Mouse (Mus musculus): ENCODE results near the gene Mgat5. TPM values are rescaled to one million over a fixed set of nuclear protein-coding genes. Genes with fewer than 3 reads are reported as not detected.
A peak's percentile ranks its signal among the peaks of the same experiment; 100 is the strongest.

Mgat5 gene
- polyA plus RNA-seq, 1 experiment from 2014 or later: 8.1 TPM

GRCm38 (mm10) chr1:127467238-127467637, 262.4 kb downstream of the Mgat5 start:
- WGBS: 94% methylated on average over 5 of the region's 5 CpGs
- H3K36me3 ChIP-seq (ENCODE audit: insufficient read depth, low read length): peaks cover 4% of the 10 kb centered on the region; the same call in 1 of the 2 replicates
- no peak overlapping the region for H3K9ac ChIP-seq (replicated peaks; ENCODE audit: low read length)
- H3K9me3 ChIP-seq (ENCODE audit: low read length): no peaks in the 10 kb centered on the region
- H3K4me3 ChIP-seq (ENCODE audit: low read length): no peak overlapping the region
- H3K4me1 ChIP-seq (ENCODE audit: insufficient read depth, low read length): peaks cover 9% of the 10 kb centered on the region
- ATAC-seq (ENCODE audit: low FRiP score, low TSS enrichment): no peak
- no peaks in the 10 kb centered on the region for H3K27me3 ChIP-seq (ENCODE audit: insufficient read depth, low read length)
- no peak overlapping the region for H3K4me2 ChIP-seq (replicated peaks; ENCODE audit: low read depth, low read length)
- H3K27ac ChIP-seq (ENCODE audit: low read length): no peak overlapping the region

- Histone ChIP-seq H3K27me3 (ENCODE audit: insufficient read depth, low read length) (no peaks in the 10 kb centered on the region), H3K9ac (replicated peaks; ENCODE audit: low read length) (no peak overlapping the region), H3K4me3 (ENCODE audit: low read length) (no peak overlapping the region), H3K36me3 (ENCODE audit: insufficient read depth, low read length) (peaks cover 4% of the 10 kb centered on the region; the same call in 1 of the 2 replicates), H3K27ac (ENCODE audit: low read length) (no peak overlapping the region), H3K9me3 (ENCODE audit: low read length) (no peaks in the 10 kb centered on the region), H3K4me2 (replicated peaks; ENCODE audit: low read depth, low read length) (no peak overlapping the region), H3K4me1 (ENCODE audit: insufficient read depth, low read length) (0 out of 2 replicates have a peak, but pooled peaks cover 4% of the 10 kb centered on the region)
- ATAC-seq (ENCODE audit: low FRiP score, low TSS enrichment): no peak
- 69% methylated on average over 4 of the region's 4 CpGs for WGBS
These were observed 265.4 kb downstream of the Mgat5 start for GRCm38 (mm10) chr1:127470175-127470574.

- Histone ChIP-seq H3K4me3 (ENCODE audit: low read length) (no peak overlapping the region), H3K4me2 (replicated peaks; ENCODE audit: low read depth, low read length) (no peak overlapping the region), H3K36me3 (ENCODE audit: insufficient read depth, low read length) (peaks cover 7% of the 10 kb centered on the region; the same call in 1 of the 2 replicates), H3K27ac (ENCODE audit: low read length) (no peak overlapping the region), H3K9me3 (ENCODE audit: low read length) (no peaks in the 10 kb centered on the region), H3K4me1 (ENCODE audit: insufficient read depth, low read length) (no peaks in the 10 kb centered on the region), H3K9ac (replicated peaks; ENCODE audit: low read length) (no peak overlapping the region), H3K27me3 (ENCODE audit: insufficient read depth, low read length) (no peaks in the 10 kb centered on the region)
- 93% methylated on average over 5 of the region's 5 CpGs for WGBS
- ATAC-seq (ENCODE audit: low FRiP score, low TSS enrichment): no peak
These were observed 270.9 kb downstream of the Mgat5 start for GRCm38 (mm10) chr1:127475756-127476155.

- Histone ChIP-seq H3K27me3 (ENCODE audit: insufficient read depth, low read length) (no peaks in the 10 kb centered on the region), H3K4me1 (ENCODE audit: insufficient read depth, low read length) (no peaks in the 10 kb centered on the region), H3K4me3 (ENCODE audit: low read length) (no peak overlapping the region), H3K9ac (replicated peaks; ENCODE audit: low read length) (no peak overlapping the region), H3K4me2 (replicated peaks; ENCODE audit: low read depth, low read length) (peak overlapping the region; percentile 30), H3K27ac (ENCODE audit: low read length) (no peak overlapping the region), H3K9me3 (ENCODE audit: low read length) (no peaks in the 10 kb centered on the region), H3K36me3 (ENCODE audit: insufficient read depth, low read length) (0 out of 2 replicates have a peak, but pooled peaks cover 4% of the 10 kb centered on the region)
- WGBS: 63% methylated on average over 10 of the region's 10 CpGs
- no peak for ATAC-seq (ENCODE audit: low FRiP score, low TSS enrichment)
These were observed 278.1 kb downstream of the Mgat5 start for GRCm38 (mm10) chr1:127482911-127483310.

- no peak overlapping the region for H3K4me2 ChIP-seq (replicated peaks; ENCODE audit: low read depth, low read length)
- H3K4me1 ChIP-seq (ENCODE audit: insufficient read depth, low read length): no peaks in the 10 kb centered on the region
- H3K36me3 ChIP-seq (ENCODE audit: insufficient read depth, low read length): 0 out of 2 replicates have a peak, but pooled peaks cover 4% of the 10 kb centered on the region
- no peak for ATAC-seq (ENCODE audit: low FRiP score, low TSS enrichment)
- no peaks in the 10 kb centered on the region for H3K9me3 ChIP-seq (ENCODE audit: low read length)
- no peak overlapping the region for H3K9ac ChIP-seq (replicated peaks; ENCODE audit: low read length)
- WGBS: 92% methylated on average over 8 of the region's 8 CpGs
- H3K27ac ChIP-seq (ENCODE audit: low read length): no peak overlapping the region
- no peaks in the 10 kb centered on the region for H3K27me3 ChIP-seq (ENCODE audit: insufficient read depth, low read length)
- no peak overlapping the region for H3K4me3 ChIP-seq (ENCODE audit: low read length)
These were observed 279.4 kb downstream of the Mgat5 start for GRCm38 (mm10) chr1:127484188-127484587.

DNA sequence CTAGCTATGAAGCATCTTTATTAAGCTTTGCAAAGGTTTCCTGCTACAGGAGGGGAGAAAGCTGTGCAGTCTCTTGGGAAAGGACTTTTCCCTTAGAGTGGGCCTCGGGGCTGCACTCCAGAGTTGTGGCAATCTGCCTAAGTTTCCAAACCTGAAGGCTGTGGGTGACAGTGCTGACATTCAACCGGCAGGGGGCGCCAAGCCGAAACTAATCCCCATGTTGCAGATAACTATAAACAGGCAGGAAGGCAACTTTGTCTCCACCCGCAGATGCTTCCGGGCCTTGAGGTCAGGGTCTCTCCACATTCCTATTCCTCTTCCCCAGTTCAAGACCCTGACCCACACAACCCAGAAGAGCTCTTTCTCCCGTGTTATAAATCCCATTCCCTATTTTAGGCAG, 280.0 kb downstream of the Mgat5 start:
- Histone ChIP-seq H3K4me2 (replicated peaks; ENCODE audit: low read depth, low read length) (no peak overlapping the region), H3K4me3 (ENCODE audit: low read length) (no peak overlapping the region), H3K9me3 (ENCODE audit: low read length) (no peaks in the 10 kb centered on the region), H3K36me3 (ENCODE audit: insufficient read depth, low read length) (0 out of 2 replicates have a peak, but pooled peaks cover 2% of the 10 kb centered on the region), H3K9ac (replicated peaks; ENCODE audit: low read length) (no peak overlapping the region), H3K4me1 (ENCODE audit: insufficient read depth, low read length) (no peaks in the 10 kb centered on the region), H3K27ac (ENCODE audit: low read length) (no peak overlapping the region), H3K27me3 (ENCODE audit: insufficient read depth, low read length) (no peaks in the 10 kb centered on the region)
- no peak for ATAC-seq (ENCODE audit: low FRiP score, low TSS enrichment)
- WGBS: 48% methylated on average over 7 of the region's 7 CpGs

DNA sequence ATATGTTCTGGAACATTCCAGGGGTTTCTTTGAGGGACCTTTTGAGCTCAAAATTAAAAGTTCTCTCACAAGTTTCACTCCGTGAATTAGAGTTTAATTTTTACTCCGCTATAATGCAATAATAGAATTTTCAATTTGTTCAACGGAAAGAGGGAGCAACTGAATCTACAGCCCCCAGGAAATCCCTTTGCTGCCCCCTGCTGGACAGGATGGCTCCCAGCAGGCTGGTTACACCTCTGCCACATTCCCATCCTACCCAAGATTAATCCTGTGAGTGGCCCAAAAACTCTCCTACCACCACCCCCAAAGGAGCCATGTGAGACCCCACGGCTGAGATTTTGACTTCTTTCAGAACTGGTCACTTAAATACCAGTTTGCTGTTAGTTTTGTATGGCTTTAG, 282.3 kb downstream of the Mgat5 start:
- Histone ChIP-seq H3K9ac (replicated peaks; ENCODE audit: low read length) (no peak overlapping the region), H3K4me2 (replicated peaks; ENCODE audit: low read depth, low read length) (no peak overlapping the region), H3K27ac (ENCODE audit: low read length) (no peak overlapping the region), H3K9me3 (ENCODE audit: low read length) (no peaks in the 10 kb centered on the region), H3K36me3 (ENCODE audit: insufficient read depth, low read length) (0 out of 2 replicates have a peak, but pooled peaks cover 2% of the 10 kb centered on the region), H3K4me3 (ENCODE audit: low read length) (no peak overlapping the region), H3K27me3 (ENCODE audit: insufficient read depth, low read length) (no peaks in the 10 kb centered on the region), H3K4me1 (ENCODE audit: insufficient read depth, low read length) (no peaks in the 10 kb centered on the region)
- no peak for ATAC-seq (ENCODE audit: low FRiP score, low TSS enrichment)
- 92% methylated on average over 4 of the region's 4 CpGs for WGBS

- Histone ChIP-seq H3K9me3 (ENCODE audit: low read length) (no peaks in the 10 kb centered on the region), H3K4me3 (ENCODE audit: low read length) (no peak overlapping the region), H3K9ac (replicated peaks; ENCODE audit: low read length) (no peak overlapping the region), H3K27me3 (ENCODE audit: insufficient read depth, low read length) (no peaks in the 10 kb centered on the region; the same call in 1 of the 2 replicates), H3K27ac (ENCODE audit: low read length) (no peak overlapping the region), H3K4me2 (replicated peaks; ENCODE audit: low read depth, low read length) (no peak overlapping the region), H3K4me1 (ENCODE audit: insufficient read depth, low read length) (no peaks in the 10 kb centered on the region), H3K36me3 (ENCODE audit: insufficient read depth, low read length) (no peaks in the 10 kb centered on the region)
- ATAC-seq (ENCODE audit: low FRiP score, low TSS enrichment): peak; percentile 83
- WGBS: 35% methylated on average over 9 of the region's 9 CpGs
These were observed 292.1 kb downstream of the Mgat5 start for GRCm38 (mm10) chr1:127496737-127497543.

- Histone ChIP-seq H3K27me3 (ENCODE audit: insufficient read depth, low read length) (no peaks in the 10 kb centered on the region; the same call in 1 of the 2 replicates), H3K27ac (ENCODE audit: low read length) (no peak overlapping the region), H3K4me2 (replicated peaks; ENCODE audit: low read depth, low read length) (no peak overlapping the region), H3K36me3 (ENCODE audit: insufficient read depth, low read length) (no peaks in the 10 kb centered on the region), H3K4me3 (ENCODE audit: low read length) (no peak overlapping the region), H3K9me3 (ENCODE audit: low read length) (no peaks in the 10 kb centered on the region), H3K4me1 (ENCODE audit: insufficient read depth, low read length) (no peaks in the 10 kb centered on the region), H3K9ac (replicated peaks; ENCODE audit: low read length) (no peak overlapping the region)
- WGBS: 32% methylated on average over 9 of the region's 9 CpGs
- no peak for ATAC-seq (ENCODE audit: low FRiP score, low TSS enrichment)
These were observed 293.9 kb downstream of the Mgat5 start for GRCm38 (mm10) chr1:127498746-127499145.

DNA sequence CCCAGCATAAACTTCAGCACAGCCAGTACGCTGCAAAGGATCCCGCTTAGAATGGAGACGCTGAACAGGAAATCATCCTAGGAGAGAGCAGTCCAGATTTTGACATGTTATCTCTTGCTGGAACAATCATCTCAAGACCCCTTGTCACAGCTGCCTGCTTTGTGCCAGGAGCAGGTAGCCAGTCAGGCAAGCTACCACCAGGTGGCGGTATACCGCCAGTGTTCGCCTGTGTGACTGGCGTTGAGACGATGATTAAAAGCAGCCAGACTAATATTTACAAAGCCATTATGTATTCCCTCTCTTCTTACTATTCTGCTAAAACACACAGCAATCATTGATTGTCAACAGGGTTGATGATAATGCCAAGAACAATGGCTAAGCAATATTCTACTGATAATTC, 295.4 kb downstream of the Mgat5 start:
- no peak overlapping the region for H3K9ac ChIP-seq (replicated peaks; ENCODE audit: low read length)
- H3K27me3 ChIP-seq (ENCODE audit: insufficient read depth, low read length): no peaks in the 10 kb centered on the region; the same call in 1 of the 2 replicates
- H3K27ac ChIP-seq (ENCODE audit: low read length): no peak overlapping the region
- no peaks in the 10 kb centered on the region for H3K36me3 ChIP-seq (ENCODE audit: insufficient read depth, low read length)
- 11% methylated on average over 8 of the region's 8 CpGs for WGBS
- no peak overlapping the region for H3K4me2 ChIP-seq (replicated peaks; ENCODE audit: low read depth, low read length)
- ATAC-seq (ENCODE audit: low FRiP score, low TSS enrichment): no peak
- no peaks in the 10 kb centered on the region for H3K4me1 ChIP-seq (ENCODE audit: insufficient read depth, low read length)
- H3K4me3 ChIP-seq (ENCODE audit: low read length): no peak overlapping the region
- H3K9me3 ChIP-seq (ENCODE audit: low read length): no peaks in the 10 kb centered on the region
